Mouse (Mus musculus) cerebellum, adult 2 months (tissue): ENCODE data around the gene Dock9. TPM values are rescaled to one million over a fixed set of nuclear protein-coding genes. Genes with fewer than 3 reads are reported as not detected.
A peak's percentile ranks its signal among the peaks of the same experiment; 100 is the strongest.

ENCODE experiments used
- DNase-seq, 2 experiments: peaks; one replicate each; pipeline ENCODE4 v3.0.0; 2021
- H3K27ac ChIP-seq: fragments of 200-500 bp; 2 replicates; pipeline ENCODE4 v1.5.1; 2012; ENCODE audit warnings: low read length, control low read depth, inconsistent platforms; ENCODE audit not compliant: insufficient read depth
- H3K27me3 ChIP-seq: fragments of 200-500 bp; 2 replicates; pipeline ENCODE4 v1.6.1; 2012; ENCODE audit warnings: inconsistent platforms, mild to moderate bottlenecking, low read length, moderate library complexity; ENCODE audit not compliant: control insufficient read depth, insufficient read depth
- H3K4me1 ChIP-seq: fragments of 200-500 bp; 2 replicates; pipeline ENCODE4 v1.6.1; 2011; ENCODE audit warnings: low read length; ENCODE audit not compliant: control insufficient read depth, insufficient read depth
- H3K4me3 ChIP-seq: fragments of 200-500 bp; replicated peaks from 2 replicates; pipeline ENCODE3; 2011; ENCODE audit warnings: mild to moderate bottlenecking, low read depth, low read length, control low read depth; ENCODE audit not compliant: insufficient read depth
- CTCF ChIP-seq: fragments of 200-500 bp; IDR thresholded peaks from 2 replicates; pipeline ENCODE4 v1.5.1; 2011; ENCODE audit warnings: low read depth, mild to moderate bottlenecking, control low read depth, low read length, moderate library complexity, borderline replicate concordance; ENCODE audit not compliant: insufficient read depth
- POLR2A ChIP-seq: fragments of 200-500 bp; IDR thresholded peaks from 2 replicates; pipeline ENCODE4 v1.6.1; 2011; ENCODE audit warnings: low read length, control low read depth, borderline replicate concordance; ENCODE audit not compliant: insufficient read depth
- WGBS: fragments of 180-500 bp; shearing (Covaris S2); methylation state at CpG from one replicate; pipeline ENCODE4 v1.1.7; 2018; 5-methylcytosine and 5-hydroxymethylcytosine counted together
- polyA plus RNA-seq: library from polyadenylated mRNA; depleted of rRNA; stranded (reverse); fragments of >200 nt; gene quantifications from 2 replicates; pipeline ENCODE4 v1.2.3, GENCODE M21; 2012

The Dock9 gene
- polyA plus RNA-seq, 1 experiment, result 140 TPM

- no peaks in the 10 kb centered on the region for H3K27me3 ChIP-seq
- 86% methylated on average over 7 of the region's 7 CpGs for WGBS
- H3K4me1 ChIP-seq, result peaks cover 20% of the 10 kb centered on the region
- TF ChIP-seq CTCF (no peak), POLR2A (no peak)
- DNase-seq, result no peak
- no peak overlapping the region for H3K4me3 ChIP-seq
- H3K27ac ChIP-seq, result no peak overlapping the region
Measured at GRCm38 (mm10) chr14:121747360-121747759, 50.3 kb downstream of the Dock9 start.

- no peaks in the 10 kb centered on the region for H3K27me3 ChIP-seq
- H3K27ac ChIP-seq, result peak overlapping the region; percentile 35; the same call in 1 of the 2 replicates
- 64% methylated on average over 9 of the region's 9 CpGs for WGBS
- TF ChIP-seq CTCF, result no peak
- TF ChIP-seq POLR2A, result no peak
- peaks cover 48% of the 10 kb centered on the region for H3K4me1 ChIP-seq
- no peak for DNase-seq
- no peak overlapping the region for H3K4me3 ChIP-seq
Measured at GRCm38 (mm10) chr14:121743787-121744417, 53.7 kb downstream of the Dock9 start.

GRCm38 (mm10) chr14:121738431-121739403, 58.9 kb downstream of the Dock9 start:
- Histone ChIP-seq H3K27ac (peak overlapping the region; percentile 66), H3K27me3 (no peaks in the 10 kb centered on the region), H3K4me1 (peaks cover 57% of the 10 kb centered on the region), H3K4me3 (peak overlapping the region; percentile 53)
- DNase-seq, result peak; percentile 52 to 55
- no peak for TF ChIP-seq POLR2A
- no peak for TF ChIP-seq CTCF
- WGBS, result 11% methylated on average over 24 of the region's 24 CpGs

- TF ChIP-seq POLR2A, result no peak
- no peak for TF ChIP-seq CTCF
- Histone ChIP-seq H3K4me1 (peaks cover 61% of the 10 kb centered on the region), H3K27ac (no peak overlapping the region), H3K27me3 (no peaks in the 10 kb centered on the region), H3K4me3 (no peak overlapping the region)
- WGBS, result 41% methylated on average over 8 of the region's 8 CpGs
- no peak for DNase-seq
Measured at GRCm38 (mm10) chr14:121737277-121737676, 60.4 kb downstream of the Dock9 start.

GRCm38 (mm10) chr14:121735678-121736077, 62.0 kb downstream of the Dock9 start:
- Histone ChIP-seq H3K4me3 (no peak overlapping the region), H3K4me1 (peaks cover 54% of the 10 kb centered on the region), H3K27me3 (no peaks in the 10 kb centered on the region), H3K27ac (no peak overlapping the region)
- DNase-seq, result no peak
- 66% methylated on average over 7 of the region's 7 CpGs for WGBS
- no peak for TF ChIP-seq POLR2A
- peak; percentile 40; the same call in 1 of the 2 replicates for TF ChIP-seq CTCF

GRCm38 (mm10) chr14:121734217-121734616, 63.4 kb downstream of the Dock9 start:
- no peak for DNase-seq
- TF ChIP-seq POLR2A (no peak), CTCF (no peak)
- H3K27me3 ChIP-seq, result no peaks in the 10 kb centered on the region
- H3K27ac ChIP-seq, result no peak overlapping the region
- H3K4me1 ChIP-seq, result peaks cover 40% of the 10 kb centered on the region
- no peak overlapping the region for H3K4me3 ChIP-seq
- WGBS, result 85% methylated on average over 7 of the region's 7 CpGs

GRCm38 (mm10) chr14:121733694-121734093, 63.9 kb downstream of the Dock9 start:
- WGBS, result 93% methylated on average over 12 of the region's 12 CpGs
- no peaks in the 10 kb centered on the region for H3K27me3 ChIP-seq
- TF ChIP-seq POLR2A, result no peak
- no peak for TF ChIP-seq CTCF
- H3K4me3 ChIP-seq, result no peak overlapping the region
- peaks cover 35% of the 10 kb centered on the region for H3K4me1 ChIP-seq
- DNase-seq, result no peak
- no peak overlapping the region for H3K27ac ChIP-seq

- peaks cover 25% of the 10 kb centered on the region for H3K4me1 ChIP-seq
- TF ChIP-seq CTCF (no peak), POLR2A (no peak)
- 50% methylated on average over 8 of the region's 8 CpGs for WGBS
- H3K27me3 ChIP-seq, result no peaks in the 10 kb centered on the region
- DNase-seq, result no peak
- no peak overlapping the region for H3K4me3 ChIP-seq
- no peak overlapping the region for H3K27ac ChIP-seq
Measured at GRCm38 (mm10) chr14:121732196-121732595, 65.4 kb downstream of the Dock9 start.
